Mouse (Mus musculus): ENCODE measurements around the gene Fer. TPM values are rescaled to one million over a fixed set of nuclear protein-coding genes. Genes with fewer than 3 reads are reported as not detected.
A peak's percentile ranks its signal among the peaks of the same experiment; 100 is the strongest.

Gene Fer
- total and polyA plus RNA-seq, 2 experiments from 2014 or later, result 22.6 to 22.7 TPM

GRCm38 (mm10) chr17:64172474-64172873 lies 309.6 kb downstream of the Fer start:
- no peak for DNase-seq (ENCODE audit: low spot score)
- Histone ChIP-seq H3K36me3 (ENCODE audit: insufficient read depth, low read length) (no peaks in the 10 kb centered on the region), H3K4me2 (ENCODE audit: low read depth, low read length, poor library complexity, severe bottlenecking) (no peak overlapping the region), H3K27me3 (ENCODE audit: insufficient read depth, low read length) (no peaks in the 10 kb centered on the region), H3K9me3 (ENCODE audit: low read length) (no peaks in the 10 kb centered on the region), H3K9ac (replicated peaks; ENCODE audit: low read length, poor library complexity, severe bottlenecking) (no peak overlapping the region), H3K4me1 (ENCODE audit: insufficient read depth, low read length) (no peaks in the 10 kb centered on the region), H3K4me3 (ENCODE audit: low read depth, low read length) (no peak overlapping the region), H3K27ac (ENCODE audit: low read depth, low read length) (no peak overlapping the region)
- WGBS, result 69% methylated on average over 2 of the region's 2 CpGs
- no peak for ATAC-seq (ENCODE audit: low FRiP score)
- no peak for TF ChIP-seq CTCF (IDR thresholded peaks at IDR 0.05)

GRCm38 (mm10) chr17:64180546-64180945 lies 317.7 kb downstream of the Fer start:
- H3K9ac ChIP-seq (replicated peaks; ENCODE audit: low read length, poor library complexity, severe bottlenecking), result no peak overlapping the region
- no peaks in the 10 kb centered on the region for H3K36me3 ChIP-seq (ENCODE audit: insufficient read depth, low read length)
- 81% methylated on average over 5 of the region's 5 CpGs for WGBS
- TF ChIP-seq CTCF (IDR thresholded peaks at IDR 0.05), result no peak
- no peak for DNase-seq (ENCODE audit: low spot score)
- H3K27ac ChIP-seq (ENCODE audit: low read depth, low read length), result no peak overlapping the region
- no peaks in the 10 kb centered on the region for H3K27me3 ChIP-seq (ENCODE audit: insufficient read depth, low read length)
- H3K4me1 ChIP-seq (ENCODE audit: insufficient read depth, low read length), result peaks cover 5% of the 10 kb centered on the region; the same call in 1 of the 2 replicates
- no peak for ATAC-seq (ENCODE audit: low FRiP score)
- H3K4me2 ChIP-seq (ENCODE audit: low read depth, low read length, poor library complexity, severe bottlenecking), result no peak overlapping the region
- H3K4me3 ChIP-seq (ENCODE audit: low read depth, low read length), result no peak overlapping the region
- no peaks in the 10 kb centered on the region for H3K9me3 ChIP-seq (ENCODE audit: low read length)

GRCm38 (mm10) chr17:64181291-64181690 lies 318.4 kb downstream of the Fer start:
- WGBS, result 47% methylated on average over 3 of the region's 3 CpGs
- Histone ChIP-seq H3K9me3 (ENCODE audit: low read length) (no peaks in the 10 kb centered on the region), H3K27me3 (ENCODE audit: insufficient read depth, low read length) (no peaks in the 10 kb centered on the region), H3K4me2 (ENCODE audit: low read depth, low read length, poor library complexity, severe bottlenecking) (no peak overlapping the region), H3K4me1 (ENCODE audit: insufficient read depth, low read length) (peaks cover 5% of the 10 kb centered on the region; the same call in 1 of the 2 replicates), H3K4me3 (ENCODE audit: low read depth, low read length) (no peak overlapping the region), H3K27ac (ENCODE audit: low read depth, low read length) (no peak overlapping the region), H3K36me3 (ENCODE audit: insufficient read depth, low read length) (no peaks in the 10 kb centered on the region), H3K9ac (replicated peaks; ENCODE audit: low read length, poor library complexity, severe bottlenecking) (no peak overlapping the region)
- no peak for DNase-seq (ENCODE audit: low spot score)
- no peak for TF ChIP-seq CTCF (IDR thresholded peaks at IDR 0.05)
- no peak for ATAC-seq (ENCODE audit: low FRiP score)

- H3K4me1 ChIP-seq (ENCODE audit: insufficient read depth, low read length), result peaks cover 5% of the 10 kb centered on the region; the same call in 1 of the 2 replicates
- H3K4me2 ChIP-seq (ENCODE audit: low read depth, low read length, poor library complexity, severe bottlenecking), result no peak overlapping the region
- no peaks in the 10 kb centered on the region for H3K27me3 ChIP-seq (ENCODE audit: insufficient read depth, low read length)
- no peak overlapping the region for H3K9ac ChIP-seq (replicated peaks; ENCODE audit: low read length, poor library complexity, severe bottlenecking)
- WGBS, result 78% methylated on average over 3 of the region's 3 CpGs
- no peak for TF ChIP-seq CTCF (IDR thresholded peaks at IDR 0.05)
- H3K4me3 ChIP-seq (ENCODE audit: low read depth, low read length), result no peak overlapping the region
- ATAC-seq (ENCODE audit: low FRiP score) (no peak), DNase-seq (ENCODE audit: low spot score) (no peak)
- no peaks in the 10 kb centered on the region for H3K36me3 ChIP-seq (ENCODE audit: insufficient read depth, low read length)
- H3K9me3 ChIP-seq (ENCODE audit: low read length), result no peaks in the 10 kb centered on the region
- H3K27ac ChIP-seq (ENCODE audit: low read depth, low read length), result no peak overlapping the region
These were observed 319.7 kb downstream of the Fer start for GRCm38 (mm10) chr17:64182599-64182998.

GRCm38 (mm10) chr17:64183196-64183595 lies 320.3 kb downstream of the Fer start:
- 50% methylated on average over 5 of the region's 5 CpGs for WGBS
- Histone ChIP-seq H3K27ac (ENCODE audit: low read depth, low read length) (no peak overlapping the region), H3K36me3 (ENCODE audit: insufficient read depth, low read length) (no peaks in the 10 kb centered on the region), H3K4me2 (ENCODE audit: low read depth, low read length, poor library complexity, severe bottlenecking) (no peak overlapping the region), H3K27me3 (ENCODE audit: insufficient read depth, low read length) (no peaks in the 10 kb centered on the region), H3K4me3 (ENCODE audit: low read depth, low read length) (no peak overlapping the region), H3K9ac (replicated peaks; ENCODE audit: low read length, poor library complexity, severe bottlenecking) (no peak overlapping the region), H3K9me3 (ENCODE audit: low read length) (no peaks in the 10 kb centered on the region), H3K4me1 (ENCODE audit: insufficient read depth, low read length) (peaks cover 5% of the 10 kb centered on the region; the same call in 1 of the 2 replicates)
- no peak for TF ChIP-seq CTCF (IDR thresholded peaks at IDR 0.05)
- ATAC-seq (ENCODE audit: low FRiP score) (no peak), DNase-seq (ENCODE audit: low spot score) (peak; percentile 33)

Other genes with a start within 250 kb of the Fer start
- gene A930002H24Rik, start 729 bp downstream of the Fer start, total RNA-seq (2014; rRNA removed), result 8.4 and 11.2 TPM in 2 replicates
- gene A930002H24Rik, start 729 bp downstream of the Fer start, polyA plus RNA-seq (2015; fragmentation: Nextera tagmentation; extraction: Ambion mirVana), result 2.3 and 3.2 TPM in 2 replicates